Mouse (Mus musculus): Measurements from ENCODE around the gene Proser2. TPM values are rescaled to one million over a fixed set of nuclear protein-coding genes. Genes with fewer than 3 reads are reported as not detected.

Gene Proser2
- total RNA-seq (2023): not detected

GRCm38 (mm10) chr2:6129555-6130355 lies at the start of gene Proser2:
Gene Proser2 (minus strand): TSS chr2:6130211.

Other genes starting within 250 kb of the Proser2 start
- gene Sec61a2, start 234.8 kb downstream of the Proser2 start, total RNA-seq (2023): 26.9 TPM
- not detected for gene Dhtkd1, start 187.4 kb downstream of the Proser2 start, total RNA-seq (2023)
- gene Upf2, start 178.7 kb downstream of the Proser2 start, total RNA-seq (2023): 49.5 TPM
- gene Echdc3, start 82.8 kb upstream of the Proser2 start, total RNA-seq (2023): not detected
- 17.1 TPM for gene Usp6nl, start 192.5 kb upstream of the Proser2 start, total RNA-seq (2023)